Comparison of ENCODE assay signal across 24 mouse cellular contexts in genomic region chr3:142664723-142665122, GRCm38 (mm10). TPM values are rescaled to one million over a fixed set of nuclear protein-coding genes. Genes with fewer than 3 reads are reported as not detected.
DNase-seq lines count a peak whose midpoint lies in the region; ATAC-seq and TF ChIP-seq lines count a peak whose summit lies in the region.
"Had no signal": no experiment of that assay in that cellular context is flagged by ENCODE, and none has a peak within 500 bp of the region (broad histone marks: within the 10 kb centered on the region; RNA-seq: fewer than 3 reads in every experiment).

No protein-coding gene starts in this region.

- no peaks in the 10 kb centered on the region for H3K36me3 ChIP-seq in hindbrain, embryonic 12.5 days
- H3K36me3 ChIP-seq in hindbrain, embryonic 16.5 days (ENCODE audit: control insufficient read depth, insufficient read depth, low read length): no peaks in the 10 kb centered on the region
- H3K36me3 ChIP-seq in liver, embryonic 13.5 days: no peaks in the 10 kb centered on the region
- H3K36me3 ChIP-seq in liver, postnatal 0 days (replicated peaks; ENCODE audit: insufficient read depth, low read length): no peaks in the 10 kb centered on the region
- no peaks in the 10 kb centered on the region for H3K36me3 ChIP-seq in midbrain, embryonic 11.5 days (ENCODE audit: control insufficient read depth, insufficient read depth, low read length)
- no peaks in the 10 kb centered on the region for H3K36me3 ChIP-seq in midbrain, postnatal 0 days (ENCODE audit: insufficient read depth, low read length)
- H3K36me3 ChIP-seq in stomach, postnatal 0 days (ENCODE audit: control insufficient read depth, insufficient read depth, low read length): no peaks in the 10 kb centered on the region
- H3K36me3 ChIP-seq: forebrain, embryonic 10.5 days; heart, embryonic 12.5 days; heart, embryonic 15.5 days had no signal

- H3K9ac ChIP-seq in hindbrain, embryonic 12.5 days: no peak overlapping the region
- H3K9ac ChIP-seq in hindbrain, embryonic 16.5 days (ENCODE audit: low read depth, low read length): no peak overlapping the region
- no peak overlapping the region for H3K9ac ChIP-seq in liver, embryonic 13.5 days
- no peak overlapping the region for H3K9ac ChIP-seq in liver, postnatal 0 days (replicated peaks)
- no peak overlapping the region for H3K9ac ChIP-seq in midbrain, embryonic 11.5 days (ENCODE audit: low read length)
- H3K9ac ChIP-seq in midbrain, postnatal 0 days (replicated peaks; ENCODE audit: low read length, poor library complexity, severe bottlenecking): no peak overlapping the region
- no peak overlapping the region for H3K9ac ChIP-seq in stomach, postnatal 0 days (ENCODE audit: low read length)
- H3K9ac ChIP-seq: heart, embryonic 12.5 days; heart, embryonic 15.5 days had no signal

- no peak overlapping the region for H3K4me2 ChIP-seq in hindbrain, embryonic 12.5 days (replicated peaks)
- no peak overlapping the region for H3K4me2 ChIP-seq in hindbrain, embryonic 16.5 days (ENCODE audit: low read length)
- no peak overlapping the region for H3K4me2 ChIP-seq in liver, embryonic 13.5 days
- no peak overlapping the region for H3K4me2 ChIP-seq in liver, postnatal 0 days (ENCODE audit: low read depth, low read length)
- H3K4me2 ChIP-seq in midbrain, embryonic 11.5 days: no peak overlapping the region
- no peak overlapping the region for H3K4me2 ChIP-seq in midbrain, postnatal 0 days (ENCODE audit: low read depth, low read length, poor library complexity, severe bottlenecking)
- H3K4me2 ChIP-seq in stomach, postnatal 0 days (replicated peaks; ENCODE audit: low read depth): no peak overlapping the region
- H3K4me2 ChIP-seq: heart, embryonic 12.5 days; heart, embryonic 15.5 days had no signal

- no peaks in the 10 kb centered on the region for H3K4me1 ChIP-seq in hindbrain, embryonic 12.5 days
- no peaks in the 10 kb centered on the region for H3K4me1 ChIP-seq in hindbrain, embryonic 16.5 days (ENCODE audit: control insufficient read depth, insufficient read depth, low read depth, low read length)
- no peaks in the 10 kb centered on the region for H3K4me1 ChIP-seq in liver, embryonic 13.5 days (replicated peaks)
- H3K4me1 ChIP-seq in liver, postnatal 0 days (ENCODE audit: insufficient read depth): no peaks in the 10 kb centered on the region
- no peaks in the 10 kb centered on the region for H3K4me1 ChIP-seq in midbrain, embryonic 11.5 days (ENCODE audit: control insufficient read depth, insufficient read depth, low read length)
- H3K4me1 ChIP-seq in midbrain, postnatal 0 days (ENCODE audit: insufficient read depth, low read length): no peaks in the 10 kb centered on the region
- H3K4me1 ChIP-seq in stomach, postnatal 0 days (replicated peaks; ENCODE audit: control insufficient read depth, insufficient read depth): no peaks in the 10 kb centered on the region
- H3K4me1 ChIP-seq: forebrain, embryonic 10.5 days; heart, embryonic 12.5 days; heart, embryonic 15.5 days had no signal

- no peak overlapping the region for H3K4me3 ChIP-seq in hindbrain, embryonic 12.5 days
- no peak overlapping the region for H3K4me3 ChIP-seq in hindbrain, embryonic 16.5 days (ENCODE audit: low read length)
- no peak overlapping the region for H3K4me3 ChIP-seq in liver, embryonic 13.5 days (replicated peaks)
- no peak overlapping the region for H3K4me3 ChIP-seq in liver, postnatal 0 days (ENCODE audit: low read depth, low read length)
- no peak overlapping the region for H3K4me3 ChIP-seq in midbrain, embryonic 11.5 days (ENCODE audit: low read depth, low read length)
- H3K4me3 ChIP-seq in midbrain, postnatal 0 days (ENCODE audit: low read depth, low read length): no peak overlapping the region
- no peak overlapping the region for H3K4me3 ChIP-seq in stomach, postnatal 0 days (ENCODE audit: low read depth, low read length)
- H3K4me3 ChIP-seq: forebrain, embryonic 10.5 days; heart, embryonic 12.5 days; heart, embryonic 15.5 days had no signal

- H3K27me3 ChIP-seq in hindbrain, embryonic 12.5 days: no peaks in the 10 kb centered on the region
- no peaks in the 10 kb centered on the region for H3K27me3 ChIP-seq in hindbrain, embryonic 16.5 days (replicated peaks; ENCODE audit: control insufficient read depth, insufficient read depth, low read length)
- H3K27me3 ChIP-seq in liver, embryonic 13.5 days: no peaks in the 10 kb centered on the region
- no peaks in the 10 kb centered on the region for H3K27me3 ChIP-seq in liver, postnatal 0 days (ENCODE audit: insufficient read depth, low read length)
- no peaks in the 10 kb centered on the region for H3K27me3 ChIP-seq in midbrain, embryonic 11.5 days (ENCODE audit: control insufficient read depth, insufficient read depth, low read length)
- no peaks in the 10 kb centered on the region for H3K27me3 ChIP-seq in midbrain, postnatal 0 days (ENCODE audit: insufficient read depth, low read length)
- H3K27me3 ChIP-seq in stomach, postnatal 0 days (ENCODE audit: control insufficient read depth, insufficient read depth, low read length): no peaks in the 10 kb centered on the region
- H3K27me3 ChIP-seq: heart, embryonic 12.5 days; heart, embryonic 15.5 days had no signal

- no peak for TF ChIP-seq EP300 in liver, postnatal 0 days (IDR thresholded peaks at IDR 0.05; ENCODE audit: low read depth)
- no peak for TF ChIP-seq EP300 in stomach, postnatal 0 days (optimal IDR thresholded peaks at IDR 0.05)

- H3K9me3 ChIP-seq in hindbrain, embryonic 12.5 days (replicated peaks): no peaks in the 10 kb centered on the region; the same call in none of the 2 replicates
- H3K9me3 ChIP-seq in hindbrain, embryonic 16.5 days (ENCODE audit: control insufficient read depth, low read length): no peaks in the 10 kb centered on the region
- H3K9me3 ChIP-seq in liver, embryonic 13.5 days (replicated peaks): no peaks in the 10 kb centered on the region; the same call in 1 of the 2 replicates
- peaks cover 6% of the 10 kb centered on the region; the same call in 1 of the 2 replicates for H3K9me3 ChIP-seq in liver, postnatal 0 days (ENCODE audit: low read length)
- H3K9me3 ChIP-seq in midbrain, embryonic 11.5 days (ENCODE audit: control insufficient read depth, low read length): no peaks in the 10 kb centered on the region; the same call in 1 of the 2 replicates
- H3K9me3 ChIP-seq in midbrain, postnatal 0 days (ENCODE audit: low read length): no peaks in the 10 kb centered on the region
- no peaks in the 10 kb centered on the region for H3K9me3 ChIP-seq in stomach, postnatal 0 days (ENCODE audit: control insufficient read depth, low read length)
- H3K9me3 ChIP-seq: heart, embryonic 15.5 days had no signal

- WGBS in hindbrain, embryonic 12.5 days: 94% methylated on average over 8 of the region's 8 CpGs
- 93% methylated on average over 8 of the region's 8 CpGs for WGBS in hindbrain, embryonic 16.5 days
- WGBS in liver, embryonic 13.5 days (ENCODE audit: insufficient replicate concordance): 79% methylated on average over 8 of the region's 8 CpGs
- WGBS in liver, postnatal 0 days (ENCODE audit: insufficient replicate concordance): 88% methylated on average over 8 of the region's 8 CpGs
- WGBS in midbrain, embryonic 11.5 days: 90% methylated on average over 8 of the region's 8 CpGs
- WGBS in midbrain, postnatal 0 days: 93% methylated on average over 8 of the region's 8 CpGs
- WGBS in stomach, postnatal 0 days: 88% methylated on average over 8 of the region's 8 CpGs

- TF ChIP-seq CTCF in liver, postnatal 0 days (IDR thresholded peaks at IDR 0.05; ENCODE audit: low read depth): no peak
- TF ChIP-seq CTCF in midbrain, postnatal 0 days (IDR thresholded peaks at IDR 0.05): no peak
- no peak for TF ChIP-seq CTCF in stomach, postnatal 0 days (IDR thresholded peaks at IDR 0.05; ENCODE audit: low read depth)

- peak; percentile 19; the same call in 1 of the 2 replicates for ATAC-seq in hindbrain, embryonic 12.5 days (ENCODE audit: low FRiP score)
- no peak for ATAC-seq in hindbrain, embryonic 16.5 days
- 0 out of 2 replicates have a peak, but pooled peaks have one; percentile 20 for ATAC-seq in liver, embryonic 13.5 days (ENCODE audit: low read depth)
- ATAC-seq in liver, postnatal 0 days: no peak
- peak; percentile 57 for ATAC-seq in midbrain, embryonic 11.5 days (ENCODE audit: low FRiP score)
- no peak for ATAC-seq in midbrain, postnatal 0 days (ENCODE audit: low FRiP score)
- 0 out of 2 replicates have a peak, but pooled peaks have one; percentile 47 for ATAC-seq in stomach, postnatal 0 days (ENCODE audit: low FRiP score, low TSS enrichment)
- ATAC-seq: CD4-positive, CD25-positive, alpha-beta regulatory T cell, adult 4 months; forebrain, embryonic 14.5 days; hindbrain, postnatal 0 days had no signal

- DNase-seq in liver, embryonic 13.5 days: no peak
- no peak for DNase-seq in liver, postnatal 0 days
- DNase-seq in midbrain, embryonic 11.5 days (ENCODE audit: low spot score, missing footprints): no peak
- DNase-seq in midbrain, postnatal 0 days (ENCODE audit: low spot score): no peak
- no peak for DNase-seq in stomach, postnatal 0 days (ENCODE audit: low spot score)
- DNase-seq in kidney, postnatal 25 days: no peak
- DNase-seq: adrenal gland, adult 2 months; adrenal gland, postnatal 14 days; cerebellum, adult 11 months; cerebellum, adult 2 months; cerebellum, adult 9-11 months; cerebellum, postnatal 25 days; gastrocnemius, postnatal 25 days; heart, adult 18-20 months; heart, postnatal 10 days; heart, postnatal 36 days had no signal

- H3K27ac ChIP-seq in hindbrain, embryonic 12.5 days: no peak overlapping the region
- H3K27ac ChIP-seq in hindbrain, embryonic 16.5 days (ENCODE audit: low read depth, low read length): no peak overlapping the region
- H3K27ac ChIP-seq in liver, embryonic 13.5 days: no peak overlapping the region
- no peak overlapping the region for H3K27ac ChIP-seq in liver, postnatal 0 days (ENCODE audit: low read depth)
- no peak overlapping the region for H3K27ac ChIP-seq in midbrain, embryonic 11.5 days (ENCODE audit: low read depth, low read length)
- no peak overlapping the region for H3K27ac ChIP-seq in midbrain, postnatal 0 days (ENCODE audit: low read depth, low read length)
- H3K27ac ChIP-seq in stomach, postnatal 0 days (replicated peaks): no peak overlapping the region
- H3K27ac ChIP-seq: forebrain, embryonic 10.5 days; heart, embryonic 15.5 days; hindbrain, postnatal 0 days had no signal

RNA-seq across cellular contexts. Expression of gene Kyat3, which starts 36.1 kb away (rescaled TPM):
- polyA plus RNA-seq in hindbrain, embryonic 12.5 days (2016; fragmentation: Nextera tagmentation; extraction: Ambion mirVana): 10.2 and 11.9 TPM in 2 replicates
- polyA plus RNA-seq in hindbrain, embryonic 16.5 days (2015; fragmentation: Nextera tagmentation; extraction: Ambion mirVana): 6.3 and 7.8 TPM in 2 replicates
- polyA plus RNA-seq in liver, embryonic 13.5 days (2015; fragmentation: Nextera tagmentation; extraction: Ambion mirVana): 10.3 and 11.9 TPM in 2 replicates
- polyA plus RNA-seq in liver, postnatal 0 days (2015; fragmentation: Nextera tagmentation; extraction: Ambion mirVana): 186 and 224 TPM in 2 replicates
- polyA plus RNA-seq in midbrain, embryonic 11.5 days (2014; fragmentation: Nextera tagmentation; extraction: Ambion mirVana): 8.6 and 9.9 TPM in 2 replicates
- 3.1 and 4.7 TPM in 2 replicates for total RNA-seq in midbrain, postnatal 0 days (2014; rRNA removed)
- 5.1 and 5.6 TPM in 2 replicates for polyA plus RNA-seq in midbrain, postnatal 0 days (2015; fragmentation: Nextera tagmentation; extraction: Ambion mirVana)
- polyA plus RNA-seq in stomach, postnatal 0 days (2015; fragmentation: Nextera tagmentation; extraction: Ambion mirVana): 11.0 and 11.8 TPM in 2 replicates

RNA-seq across cellular contexts. Expression of gene Gbp2, which starts 44.3 kb away (rescaled TPM):
- 0.40 and 0.73 TPM in 2 replicates for polyA plus RNA-seq in hindbrain, embryonic 12.5 days (2016; fragmentation: Nextera tagmentation; extraction: Ambion mirVana)
- 0.51 and 0.79 TPM in 2 replicates for polyA plus RNA-seq in hindbrain, embryonic 16.5 days (2015; fragmentation: Nextera tagmentation; extraction: Ambion mirVana)
- 2.1 and 2.6 TPM in 2 replicates for polyA plus RNA-seq in liver, embryonic 13.5 days (2015; fragmentation: Nextera tagmentation; extraction: Ambion mirVana)
- polyA plus RNA-seq in liver, postnatal 0 days (2015; fragmentation: Nextera tagmentation; extraction: Ambion mirVana): 3.1 and 3.8 TPM in 2 replicates
- not detected in 2 replicates for polyA plus RNA-seq in midbrain, embryonic 11.5 days (2014; fragmentation: Nextera tagmentation; extraction: Ambion mirVana)
- total RNA-seq in midbrain, postnatal 0 days (2014; rRNA removed): 0.71 and 3.4 TPM in 2 replicates
- 1.1 and 1.3 TPM in 2 replicates for polyA plus RNA-seq in midbrain, postnatal 0 days (2015; fragmentation: Nextera tagmentation; extraction: Ambion mirVana)
- polyA plus RNA-seq in stomach, postnatal 0 days (2015; fragmentation: Nextera tagmentation; extraction: Ambion mirVana): 2.8 and 3.7 TPM in 2 replicates
- polyA plus RNA-seq: forebrain, embryonic 10.5 days had no signal

Comparison
In these comparisons a context has a peak if more than half of its experiments do, and no peak if none do; other contexts are left out.
1. ATAC-seq: peak in hindbrain, embryonic 12.5 days (single experiment), liver, embryonic 13.5 days (single experiment), midbrain, embryonic 11.5 days (single experiment) and stomach, postnatal 0 days (single experiment); none in hindbrain, embryonic 16.5 days (single experiment), liver, postnatal 0 days (single experiment) and midbrain, postnatal 0 days (single experiment).
2. RNA of gene Kyat3, which starts 36.1 kb away (polyA plus RNA-seq): 186 to 224 TPM in liver, postnatal 0 days; 11.0 to 11.8 TPM in stomach, postnatal 0 days, 10.3 to 11.9 TPM in liver, embryonic 13.5 days, 10.2 to 11.9 TPM in hindbrain, embryonic 12.5 days, 8.6 to 9.9 TPM in midbrain, embryonic 11.5 days, 6.3 to 7.8 TPM in hindbrain, embryonic 16.5 days and 5.1 to 5.6 TPM in midbrain, postnatal 0 days; every median in the first group is over 10 times any median in the second.